Mouse (Mus musculus): ENCODE data around the gene Nkd1. TPM values are rescaled to one million over a fixed set of nuclear protein-coding genes. Genes with fewer than 3 reads are reported as not detected.
A peak's percentile ranks its signal among the peaks of the same experiment; 100 is the strongest.

Gene Nkd1
- polyA plus RNA-seq, 1 experiment from 2014 or later, result 35.8 TPM

- Histone ChIP-seq H3K4me3 (ENCODE audit: low read depth, low read length) (peak within 1 kb of the TSS; percentile 4; the same call in 1 of the 2 replicates), H3K9ac (ENCODE audit: low read length) (no peak within 1 kb of the TSS), H3K9me3 (ENCODE audit: control insufficient read depth, low read length) (no peaks in the 10 kb centered on the region), H3K4me2 (ENCODE audit: low read length) (peak within 1 kb of the TSS; percentile 23), H3K4me1 (replicated peaks; ENCODE audit: control insufficient read depth, insufficient read depth, low read length) (0 out of 2 replicates have a peak, but pooled peaks cover 3% of the 10 kb centered on the region), H3K27ac (ENCODE audit: low read depth) (no peak within 1 kb of the TSS), H3K27me3 (replicated peaks; ENCODE audit: control insufficient read depth, insufficient read depth, low read length) (no peaks in the 10 kb centered on the region), H3K36me3 (ENCODE audit: control insufficient read depth, insufficient read depth, low read length) (no peaks in the 10 kb centered on the region)
- DNase-seq (ENCODE audit: low spot score), result no peak
- WGBS, result 70% methylated on average over 14 of the region's 14 CpGs
- 0 out of 2 replicates have a peak, but pooled peaks have one; percentile 35 for ATAC-seq (replicated peaks; ENCODE audit: low FRiP score, low TSS enrichment, low read depth)
These were observed 114.6 kb downstream of the Nkd1 start, which contains the start of gene Snx20 for GRCm38 (mm10) chr8:88635474-88636397. Snx20 (minus strand) TSS chr8:88636128.

DNA sequence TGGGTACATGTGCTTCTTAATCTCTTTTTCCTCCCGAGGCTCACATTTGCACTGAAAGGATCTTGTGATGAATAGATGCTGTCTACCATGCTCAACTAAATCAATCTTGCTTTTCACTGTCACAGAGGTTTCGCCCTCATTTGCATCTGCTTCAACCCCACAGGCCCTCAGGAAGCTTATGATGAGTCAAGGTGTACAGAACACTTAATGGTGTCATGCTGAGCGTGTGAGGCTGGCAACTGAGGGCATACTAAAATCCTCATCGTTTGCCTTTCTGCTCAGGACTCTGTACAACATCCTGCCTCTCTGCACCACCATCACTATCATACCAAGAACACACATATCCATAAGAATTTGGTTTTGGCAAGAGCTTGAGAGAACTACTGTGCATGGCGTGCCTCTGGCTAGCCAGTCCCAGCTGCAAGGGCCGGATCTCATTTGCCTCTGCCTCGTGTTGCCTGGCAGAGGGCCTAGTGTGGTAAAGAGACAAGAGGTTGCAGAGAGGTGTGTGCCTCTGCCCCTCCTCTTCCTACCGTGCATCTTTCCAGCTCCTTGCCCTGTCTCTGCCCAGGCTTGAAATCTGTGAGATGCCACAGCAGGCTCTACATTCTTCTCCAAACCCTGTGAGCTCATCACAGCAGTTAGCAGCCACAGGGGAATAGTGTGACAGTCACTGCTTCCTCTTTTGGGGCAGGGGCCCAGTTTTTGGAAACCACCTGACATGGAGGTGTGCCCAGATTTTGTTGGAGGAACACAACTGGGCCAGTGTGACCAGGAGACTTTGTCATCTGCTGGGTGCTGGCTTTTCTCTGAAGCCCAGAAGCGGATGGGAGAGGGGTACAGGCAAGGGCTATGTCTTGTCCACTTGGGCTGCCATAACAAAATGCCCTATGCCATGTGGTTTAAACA, 116.2 kb downstream of the Nkd1 start:
- WGBS, result 79% methylated on average over 9 of the region's 9 CpGs
- no peak overlapping the region for H3K4me2 ChIP-seq (ENCODE audit: low read length)
- ATAC-seq (replicated peaks; ENCODE audit: low FRiP score, low TSS enrichment, low read depth), result no peak
- 0 out of 2 replicates have a peak, but pooled peaks cover 3% of the 10 kb centered on the region for H3K4me1 ChIP-seq (replicated peaks; ENCODE audit: control insufficient read depth, insufficient read depth, low read length)
- H3K9me3 ChIP-seq (ENCODE audit: control insufficient read depth, low read length), result no peaks in the 10 kb centered on the region
- H3K4me3 ChIP-seq (ENCODE audit: low read depth, low read length), result no peak overlapping the region
- no peak overlapping the region for H3K9ac ChIP-seq (ENCODE audit: low read length)
- no peak overlapping the region for H3K27ac ChIP-seq (ENCODE audit: low read depth)
- DNase-seq (ENCODE audit: low spot score), result no peak
- no peaks in the 10 kb centered on the region for H3K36me3 ChIP-seq (ENCODE audit: control insufficient read depth, insufficient read depth, low read length)
- H3K27me3 ChIP-seq (replicated peaks; ENCODE audit: control insufficient read depth, insufficient read depth, low read length), result no peaks in the 10 kb centered on the region

DNA sequence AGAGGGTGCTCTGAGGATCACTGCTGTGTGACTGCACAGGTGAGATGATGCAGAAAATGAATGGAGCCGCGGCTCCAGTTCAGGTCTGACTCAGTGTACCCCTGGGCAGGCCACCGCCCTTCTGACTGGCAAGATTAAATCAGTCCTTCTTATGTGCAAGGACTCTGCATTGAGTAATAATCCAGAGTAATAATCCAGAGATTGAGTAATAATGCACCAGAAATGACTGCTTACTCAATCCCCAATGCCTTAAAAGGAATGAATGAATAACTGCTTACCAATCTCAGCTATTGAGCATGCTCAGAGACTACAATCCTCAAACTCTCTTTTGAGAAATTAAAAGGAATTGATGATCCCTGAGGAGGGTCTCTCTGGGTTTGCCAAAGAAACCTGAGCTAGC, 117.8 kb downstream of the Nkd1 start:
- Histone ChIP-seq H3K4me2 (ENCODE audit: low read length) (no peak overlapping the region), H3K4me3 (ENCODE audit: low read depth, low read length) (no peak overlapping the region), H3K9ac (ENCODE audit: low read length) (no peak overlapping the region), H3K4me1 (replicated peaks; ENCODE audit: control insufficient read depth, insufficient read depth, low read length) (0 out of 2 replicates have a peak, but pooled peaks cover 3% of the 10 kb centered on the region), H3K27ac (ENCODE audit: low read depth) (no peak overlapping the region), H3K9me3 (ENCODE audit: control insufficient read depth, low read length) (no peaks in the 10 kb centered on the region), H3K36me3 (ENCODE audit: control insufficient read depth, insufficient read depth, low read length) (no peaks in the 10 kb centered on the region), H3K27me3 (replicated peaks; ENCODE audit: control insufficient read depth, insufficient read depth, low read length) (no peaks in the 10 kb centered on the region)
- ATAC-seq (replicated peaks; ENCODE audit: low FRiP score, low TSS enrichment, low read depth), result no peak
- WGBS, result 97% methylated on average over 3 of the region's 3 CpGs
- DNase-seq (ENCODE audit: low spot score), result no peak

GRCm38 (mm10) chr8:88642734-88643564, 121.8 kb downstream of the Nkd1 start:
- no peaks in the 10 kb centered on the region; the same call in 1 of the 2 replicates for H3K4me1 ChIP-seq (replicated peaks; ENCODE audit: control insufficient read depth, insufficient read depth, low read length)
- WGBS, result 78% methylated on average over 5 of the region's 5 CpGs
- H3K9ac ChIP-seq (ENCODE audit: low read length), result no peak overlapping the region
- ATAC-seq (replicated peaks; ENCODE audit: low FRiP score, low TSS enrichment, low read depth) (no peak), DNase-seq (ENCODE audit: low spot score) (no peak)
- no peaks in the 10 kb centered on the region for H3K9me3 ChIP-seq (ENCODE audit: control insufficient read depth, low read length)
- H3K27ac ChIP-seq (ENCODE audit: low read depth), result no peak overlapping the region
- no peaks in the 10 kb centered on the region for H3K36me3 ChIP-seq (ENCODE audit: control insufficient read depth, insufficient read depth, low read length)
- H3K4me3 ChIP-seq (ENCODE audit: low read depth, low read length), result no peak overlapping the region
- no peak overlapping the region for H3K4me2 ChIP-seq (ENCODE audit: low read length)
- no peaks in the 10 kb centered on the region for H3K27me3 ChIP-seq (replicated peaks; ENCODE audit: control insufficient read depth, insufficient read depth, low read length)

Other genes with a start within 250 kb of the Nkd1 start
- 1.9 and 2.3 TPM in 2 replicates for gene Adcy7, start 249.0 kb upstream of the Nkd1 start, polyA plus RNA-seq (2014; fragmentation: Nextera tagmentation; extraction: Ambion mirVana)
- 60.4 and 69.0 TPM in 2 replicates for gene Brd7, start 159.2 kb upstream of the Nkd1 start, polyA plus RNA-seq (2014; fragmentation: Nextera tagmentation; extraction: Ambion mirVana)
- 3.4 and 3.7 TPM in 2 replicates for gene Snx20, start 114.8 kb downstream of the Nkd1 start, polyA plus RNA-seq (2014; fragmentation: Nextera tagmentation; extraction: Ambion mirVana)
- gene Nod2, start 126.0 kb downstream of the Nkd1 start, polyA plus RNA-seq (2014; fragmentation: Nextera tagmentation; extraction: Ambion mirVana), result 0.12 and 0.22 TPM in 2 replicates
- 13.7 and 14.8 TPM in 2 replicates for gene Cyld, start 175.7 kb downstream of the Nkd1 start, polyA plus RNA-seq (2014; fragmentation: Nextera tagmentation; extraction: Ambion mirVana)